11 mouse cellular contexts compared by ENCODE assay signal in the genomic region with DNA sequence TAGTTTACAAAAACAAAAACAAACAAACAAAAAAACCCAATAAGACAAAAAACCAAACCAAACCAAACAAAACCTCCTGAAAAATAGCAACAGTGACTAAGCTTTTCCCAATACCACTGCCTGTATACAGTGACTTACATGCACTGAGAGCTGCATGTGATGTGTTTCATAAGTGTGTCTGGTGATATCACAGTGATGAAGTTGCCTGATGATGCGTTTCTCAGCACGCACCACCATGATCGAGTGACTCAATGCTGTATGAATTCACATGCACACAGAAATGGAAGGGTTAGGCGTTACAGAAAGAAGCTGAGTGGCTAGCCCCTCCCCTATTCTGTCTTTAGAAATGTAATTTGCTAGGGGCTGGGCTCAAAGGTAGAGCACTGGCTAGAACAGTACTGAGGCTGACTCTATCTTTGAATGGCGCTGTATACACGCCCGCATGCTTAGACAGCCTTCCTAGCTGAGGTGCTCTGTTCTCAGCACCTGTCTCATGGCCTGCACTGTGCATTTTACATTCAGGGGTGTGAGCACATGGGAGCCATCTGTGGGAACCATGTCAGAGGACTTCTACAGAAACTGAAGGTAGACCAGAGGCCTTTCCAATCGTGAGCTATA. TPM values are rescaled to one million over a fixed set of nuclear protein-coding genes. Genes with fewer than 3 reads are reported as not detected.
DNase-seq lines count a peak whose midpoint lies in the region; ATAC-seq and TF ChIP-seq lines count a peak whose summit lies in the region.
"Had no signal": no experiment of that assay in that cellular context is flagged by ENCODE, and none has a peak within 500 bp of the region (broad histone marks: within the 10 kb centered on the region; RNA-seq: fewer than 3 reads in every experiment).

No protein-coding gene starts in this region.

- no peak overlapping the region for H3K27ac ChIP-seq in heart, embryonic 11.5 days (ENCODE audit: low read depth, low read length)
- no peak overlapping the region for H3K27ac ChIP-seq in lung, postnatal 0 days (ENCODE audit: low read length)
- H3K27ac ChIP-seq in forebrain, embryonic 16.5 days (ENCODE audit: low read length): no peak overlapping the region
- no peak overlapping the region for H3K27ac ChIP-seq in stomach, embryonic 14.5 days (ENCODE audit: low read length)
- H3K27ac ChIP-seq: gastrocnemius, adult 2 months; liver, embryonic 14.5 days had no signal

- WGBS in heart, embryonic 11.5 days (ENCODE audit: insufficient replicate concordance): 73% methylated on average over 8 of the region's 8 CpGs
- WGBS in lung, postnatal 0 days: 75% methylated on average over 8 of the region's 8 CpGs
- whole genome bisulfite sequencing in forebrain, embryonic 16.5 days: 68% methylated on average over 8 of the region's 8 CpGs
- 83% methylated on average over 8 of the region's 8 CpGs for WGBS in stomach, embryonic 14.5 days

- TF ChIP-seq CTCF in lung, postnatal 0 days (IDR thresholded peaks at IDR 0.05): no peak

- H3K9ac ChIP-seq in heart, embryonic 11.5 days (ENCODE audit: low read depth, low read length): no peak overlapping the region
- no peak overlapping the region for H3K9ac ChIP-seq in lung, postnatal 0 days (replicated peaks; ENCODE audit: low read depth)
- H3K9ac ChIP-seq in forebrain, embryonic 16.5 days (replicated peaks; ENCODE audit: low read depth, low read length): no peak overlapping the region
- no peak overlapping the region for H3K9ac ChIP-seq in stomach, embryonic 14.5 days (replicated peaks; ENCODE audit: low read depth, low read length)
- H3K9ac ChIP-seq: liver, embryonic 14.5 days had no signal

- 0 out of 2 replicates have a peak, but pooled peaks cover 4% of the 10 kb centered on the region for H3K9me3 ChIP-seq in heart, embryonic 11.5 days (replicated peaks; ENCODE audit: control insufficient read depth, low read length)
- H3K9me3 ChIP-seq in lung, postnatal 0 days (ENCODE audit: low read length): no peaks in the 10 kb centered on the region
- no peaks in the 10 kb centered on the region for H3K9me3 ChIP-seq in forebrain, embryonic 16.5 days (ENCODE audit: control insufficient read depth, low read length)
- H3K9me3 ChIP-seq in stomach, embryonic 14.5 days (ENCODE audit: control insufficient read depth, low read depth, low read length): peaks cover 5% of the 10 kb centered on the region; the same call in 1 of the 2 replicates

- peaks cover 14% of the 10 kb centered on the region for H3K4me1 ChIP-seq in heart, embryonic 11.5 days (ENCODE audit: control insufficient read depth, insufficient read depth, low read length)
- no peaks in the 10 kb centered on the region for H3K4me1 ChIP-seq in lung, postnatal 0 days (ENCODE audit: insufficient read depth, low read depth, low read length)
- H3K4me1 ChIP-seq in forebrain, embryonic 16.5 days (replicated peaks; ENCODE audit: control insufficient read depth, insufficient read depth, low read length): peaks cover 15% of the 10 kb centered on the region
- peaks cover 7% of the 10 kb centered on the region; the same call in 1 of the 2 replicates for H3K4me1 ChIP-seq in stomach, embryonic 14.5 days (ENCODE audit: control insufficient read depth, insufficient read depth, low read length)

- no peaks in the 10 kb centered on the region for H3K27me3 ChIP-seq in heart, embryonic 11.5 days (ENCODE audit: control insufficient read depth, insufficient read depth, low read length)
- no peaks in the 10 kb centered on the region for H3K27me3 ChIP-seq in lung, postnatal 0 days (replicated peaks; ENCODE audit: insufficient read depth, low read length)
- H3K27me3 ChIP-seq in forebrain, embryonic 16.5 days (replicated peaks; ENCODE audit: control insufficient read depth, insufficient read depth, low read length): no peaks in the 10 kb centered on the region
- no peaks in the 10 kb centered on the region for H3K27me3 ChIP-seq in stomach, embryonic 14.5 days (ENCODE audit: control insufficient read depth, insufficient read depth, low read length)

- H3K4me2 ChIP-seq in heart, embryonic 11.5 days: peak overlapping the region; percentile 48
- no peak overlapping the region for H3K4me2 ChIP-seq in lung, postnatal 0 days (replicated peaks; ENCODE audit: low read depth, low read length)
- no peak overlapping the region for H3K4me2 ChIP-seq in forebrain, embryonic 16.5 days (ENCODE audit: low read length)
- H3K4me2 ChIP-seq in stomach, embryonic 14.5 days (replicated peaks; ENCODE audit: low read depth, low read length): no peak overlapping the region

- H3K36me3 ChIP-seq in heart, embryonic 11.5 days (ENCODE audit: control insufficient read depth, insufficient read depth, low read length): no peaks in the 10 kb centered on the region
- no peaks in the 10 kb centered on the region for H3K36me3 ChIP-seq in lung, postnatal 0 days (ENCODE audit: insufficient read depth, low read length)
- H3K36me3 ChIP-seq in forebrain, embryonic 16.5 days (ENCODE audit: control insufficient read depth, insufficient read depth): no peaks in the 10 kb centered on the region
- H3K36me3 ChIP-seq in stomach, embryonic 14.5 days (ENCODE audit: control insufficient read depth, insufficient read depth, low read length): no peaks in the 10 kb centered on the region

- no peak for DNase-seq in heart, adult 18-20 months
- peak; percentile 42 for DNase-seq in lung, postnatal 0 days (ENCODE audit: low spot score)
- DNase-seq in lung, postnatal 25 days (ENCODE audit: low spot score): no peak
- DNase-seq in layer of hippocampus, adult 18-20 months (ENCODE audit: low spot score in 2 of 2): no peak
- DNase-seq: embryo, embryonic 11 days; gastrocnemius, adult 2 months had no signal

- ATAC-seq in heart, embryonic 11.5 days (replicated peaks; ENCODE audit: insufficient number of reproducible peaks, low FRiP score, low TSS enrichment): 0 out of 2 replicates have a peak, but pooled peaks have one; percentile 11
- peak; percentile 18; the same call in 1 of the 2 replicates for ATAC-seq in lung, postnatal 0 days
- ATAC-seq in forebrain, embryonic 16.5 days: peak; percentile 40
- peak; percentile 30; the same call in 1 of the 2 replicates for ATAC-seq in stomach, embryonic 14.5 days (ENCODE audit: insufficient number of reproducible peaks, insufficient read depth, low FRiP score, low read depth)
- no peak for ATAC-seq in erythroblast, adult 5-6 weeks (replicated peaks; ENCODE audit: low FRiP score, poor library complexity, severe bottlenecking)

- no peak for TF ChIP-seq EP300 in lung, postnatal 0 days (IDR thresholded peaks at IDR 0.05)

- H3K4me3 ChIP-seq in heart, embryonic 11.5 days (ENCODE audit: low read depth, low read length): no peak overlapping the region
- no peak overlapping the region for H3K4me3 ChIP-seq in lung, postnatal 0 days (ENCODE audit: low read depth, low read length)
- H3K4me3 ChIP-seq in forebrain, embryonic 16.5 days (replicated peaks; ENCODE audit: low read length): no peak overlapping the region
- H3K4me3 ChIP-seq in stomach, embryonic 14.5 days (ENCODE audit: low read depth, low read length): no peak overlapping the region
- H3K4me3 ChIP-seq: gastrocnemius, adult 2 months had no signal

RNA-seq across cellular contexts. Expression of a gene that starts 44.9 kb away (rescaled TPM):
- 8.3 and 12.4 TPM in 2 replicates for polyA plus RNA-seq in heart, embryonic 11.5 days (2014; fragmentation: Nextera tagmentation; extraction: Ambion mirVana)
- total RNA-seq in heart, adult 18-20 months (2021): 10 to 100 TPM; 39.3 to 39.6 TPM
- 7.6 and 9.9 TPM in 2 replicates for polyA plus RNA-seq in lung, postnatal 0 days (2015; fragmentation: Nextera tagmentation; extraction: Ambion mirVana)
- polyA plus RNA-seq in forebrain, embryonic 16.5 days (2015; fragmentation: Nextera tagmentation; extraction: Ambion mirVana): 6.5 TPM in 2 replicates
- polyA plus RNA-seq in stomach, embryonic 14.5 days (2014; fragmentation: Nextera tagmentation; extraction: Ambion mirVana): 19.6 and 19.7 TPM in 2 replicates
- 10.2 and 14.4 TPM in 2 replicates for total RNA-seq in erythroblast, adult 5-6 weeks (2015; ENCODE audit: low replicate concordance)
- 10.0 and 16.9 TPM in 2 replicates for total RNA-seq in erythroblast, adult 5-6 weeks (2017; ENCODE audit: low replicate concordance)
- 10 to 100 TPM; 55.3 to 64.4 TPM for total RNA-seq in layer of hippocampus, adult 18-20 months (2021)
